Mouse (Mus musculus): ENCODE measurements around the gene Ranbp1. TPM values are rescaled to one million over a fixed set of nuclear protein-coding genes. Genes with fewer than 3 reads are reported as not detected.
"Not testable (repeated sequence)": the region's sequence is repeated elsewhere in the genome, so short reads cannot be mapped to it uniquely, and the experiment has no call there.

Ranbp1 gene
- 110 and 127 TPM in 2 replicates for total RNA-seq (2014; rRNA removed)
- 426 and 453 TPM in 2 replicates for polyA plus RNA-seq (2015; fragmentation: Nextera tagmentation; extraction: Ambion mirVana)

DNA sequence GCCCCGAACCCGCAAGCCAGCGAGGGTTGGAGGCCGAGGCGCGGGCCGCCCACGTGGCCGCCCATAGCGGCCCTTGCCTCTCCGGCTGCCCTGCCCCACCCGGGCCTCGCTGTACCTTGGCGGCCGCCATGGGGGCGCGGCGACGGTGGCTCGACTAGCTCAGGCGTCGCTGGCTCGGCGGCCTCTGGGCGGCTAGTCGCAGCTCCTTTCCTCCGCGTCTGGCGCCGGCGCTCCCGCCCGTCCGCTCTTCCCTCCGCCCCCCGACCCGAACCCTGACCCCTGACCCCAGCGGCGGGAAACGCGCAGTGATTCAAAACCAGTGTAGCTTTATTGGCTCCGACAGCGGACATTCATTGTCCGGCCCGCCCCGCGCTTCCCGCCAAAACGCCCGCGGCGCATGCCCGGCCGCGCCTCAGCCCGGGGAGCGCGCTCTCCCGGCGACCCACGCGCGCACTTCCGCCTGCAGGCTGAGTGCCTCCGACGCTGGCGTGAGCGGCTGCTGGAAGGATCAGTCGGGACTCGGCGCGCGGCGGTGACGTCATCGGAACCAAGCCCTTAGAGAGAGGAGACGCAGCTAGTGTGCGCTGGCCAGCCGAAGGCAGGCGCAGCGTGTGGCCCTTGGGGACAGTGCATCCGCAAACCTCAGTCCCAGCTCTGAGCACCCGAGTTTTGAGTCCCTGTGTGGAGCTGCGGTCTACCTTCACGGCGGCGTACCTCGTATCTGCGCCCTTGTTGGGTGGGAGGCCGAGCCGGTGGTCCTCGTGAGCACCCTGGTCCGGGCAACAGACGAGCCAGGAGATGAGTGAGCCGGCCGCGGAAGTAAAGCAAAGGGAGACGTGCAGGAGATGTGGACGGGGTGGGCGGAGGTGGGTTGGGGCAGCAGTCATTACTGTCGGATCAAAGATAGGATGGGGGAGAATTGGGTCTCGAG lies at the start of gene Ranbp1, which contains the start of gene Trmt2a:
Gene Ranbp1 (minus strand): TSS at position 300 of the 931 bp plus-strand sequence.
Gene Trmt2a (plus strand): TSS at position 247 of the 931 bp plus-strand sequence.
- Histone ChIP-seq H3K27ac (peak within 1 kb of the TSS; percentile 94), H3K27me3 (ENCODE audit: insufficient read depth, low read length) (no peaks in the 10 kb centered on the region), H3K4me3 (ENCODE audit: low read length) (peak within 1 kb of the TSS; percentile 89), H3K4me2 (ENCODE audit: low read depth, low read length) (peak within 1 kb of the TSS; percentile 68), H3K9me3 (ENCODE audit: low read length) (no peaks in the 10 kb centered on the region), H3K4me1 (ENCODE audit: insufficient read depth, low read length) (peaks cover 15% of the 10 kb centered on the region), H3K9ac (replicated peaks; ENCODE audit: low read length) (peak within 1 kb of the TSS; percentile 83), H3K36me3 (ENCODE audit: insufficient read depth, low read length) (peaks cover 54% of the 10 kb centered on the region)
- under 1% methylated on average over 99 of the region's 102 CpGs for WGBS
- DNase-seq (ENCODE audit: low spot score) (peak; percentile 99), ATAC-seq (peak; percentile 96)
- no peak; the same call in 1 of the 2 replicates for TF ChIP-seq CTCF (IDR thresholded peaks at IDR 0.05; ENCODE audit: low read depth)

DNA sequence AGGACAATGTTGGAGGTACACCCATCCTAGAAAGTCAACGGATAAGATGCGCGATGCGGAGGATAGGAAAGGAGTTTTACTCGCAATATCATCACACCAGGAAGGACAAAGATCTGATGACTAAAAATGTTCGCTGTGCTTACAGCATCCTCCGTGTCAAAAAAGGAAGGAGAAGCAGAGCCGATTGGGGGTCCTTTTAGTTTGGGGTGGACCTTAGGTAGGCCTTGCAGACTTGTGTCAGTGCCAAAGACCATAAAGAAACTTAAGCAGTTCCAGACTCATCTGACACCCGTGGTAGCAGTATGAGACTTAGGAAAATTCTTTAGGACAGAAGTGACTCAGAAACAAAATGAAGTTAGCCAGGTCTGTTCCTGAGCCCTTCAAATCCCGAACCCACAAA lies 41.1 kb upstream of the Ranbp1 start:
- not testable (repeated sequence) for ATAC-seq; H3K27me3 ChIP-seq (ENCODE audit: insufficient read depth, low read length); H3K9me3 ChIP-seq (ENCODE audit: low read length); DNase-seq (ENCODE audit: low spot score); H3K27ac ChIP-seq; H3K36me3 ChIP-seq (ENCODE audit: insufficient read depth, low read length)
- 9% methylated on average over 6 of the region's 10 CpGs for WGBS
- peak overlapping the region; percentile 43; the same call in 1 of the 2 replicates for H3K4me2 ChIP-seq (ENCODE audit: low read depth, low read length)
- H3K9ac ChIP-seq (replicated peaks; ENCODE audit: low read length) = 0 out of 2 replicates have a peak overlapping the region, but pooled peaks have one; percentile 97
- H3K4me1 ChIP-seq (ENCODE audit: insufficient read depth, low read length) = peaks cover 13% of the 10 kb centered on the region
- H3K4me3 ChIP-seq (ENCODE audit: low read length) = peak overlapping the region; percentile 94

DNA sequence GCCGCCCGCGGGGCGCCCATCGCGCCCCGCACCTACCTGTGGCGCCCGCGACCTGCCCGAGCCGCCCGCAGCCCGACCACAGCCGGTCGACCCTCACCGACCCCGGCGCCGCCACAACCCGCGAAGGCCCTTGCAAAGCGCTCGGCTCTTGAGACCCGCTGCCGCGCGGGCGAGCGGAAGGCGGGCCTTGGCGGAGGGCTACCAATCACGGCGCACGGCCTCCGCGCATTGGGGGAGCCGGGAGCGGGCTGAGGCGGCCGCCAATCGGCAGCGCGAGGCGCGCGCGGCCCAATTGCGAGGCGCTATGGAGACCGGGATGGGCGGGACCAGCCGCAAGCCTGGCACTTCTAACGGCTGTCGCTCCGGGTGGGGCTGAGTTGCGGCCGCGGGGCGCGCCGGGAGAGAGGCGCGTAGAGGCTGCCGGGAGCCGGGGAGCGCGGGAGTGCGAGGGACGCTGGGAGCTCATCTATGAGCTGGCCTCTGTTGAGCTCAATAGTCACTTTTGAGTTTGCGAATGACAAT lies 40.6 kb upstream of the Ranbp1 start, which contains the start of gene Dgcr8:
Gene Dgcr8 (minus strand): TSS at position 180 of the 522 bp plus-strand sequence.
- H3K9me3 ChIP-seq (ENCODE audit: low read length) = no peaks in the 10 kb centered on the region
- H3K4me3 ChIP-seq (ENCODE audit: low read length) = peak within 1 kb of the TSS; percentile 94
- H3K4me1 ChIP-seq (ENCODE audit: insufficient read depth, low read length) = peaks cover 13% of the 10 kb centered on the region
- no peaks in the 10 kb centered on the region for H3K27me3 ChIP-seq (ENCODE audit: insufficient read depth, low read length)
- peak within 1 kb of the TSS; percentile 89 for H3K27ac ChIP-seq
- ATAC-seq (peak; percentile 99), DNase-seq (ENCODE audit: low spot score) (peak; percentile 99)
- 4% methylated on average over 58 of the region's 71 CpGs for WGBS
- TF ChIP-seq CTCF (IDR thresholded peaks at IDR 0.05; ENCODE audit: low read depth) = no peak
- peak within 1 kb of the TSS; percentile 93 for H3K4me2 ChIP-seq (ENCODE audit: low read depth, low read length)
- peak within 1 kb of the TSS; percentile 97 for H3K9ac ChIP-seq (replicated peaks; ENCODE audit: low read length)
- peaks cover 4% of the 10 kb centered on the region; the same call in 1 of the 2 replicates for H3K36me3 ChIP-seq (ENCODE audit: insufficient read depth, low read length)

DNA sequence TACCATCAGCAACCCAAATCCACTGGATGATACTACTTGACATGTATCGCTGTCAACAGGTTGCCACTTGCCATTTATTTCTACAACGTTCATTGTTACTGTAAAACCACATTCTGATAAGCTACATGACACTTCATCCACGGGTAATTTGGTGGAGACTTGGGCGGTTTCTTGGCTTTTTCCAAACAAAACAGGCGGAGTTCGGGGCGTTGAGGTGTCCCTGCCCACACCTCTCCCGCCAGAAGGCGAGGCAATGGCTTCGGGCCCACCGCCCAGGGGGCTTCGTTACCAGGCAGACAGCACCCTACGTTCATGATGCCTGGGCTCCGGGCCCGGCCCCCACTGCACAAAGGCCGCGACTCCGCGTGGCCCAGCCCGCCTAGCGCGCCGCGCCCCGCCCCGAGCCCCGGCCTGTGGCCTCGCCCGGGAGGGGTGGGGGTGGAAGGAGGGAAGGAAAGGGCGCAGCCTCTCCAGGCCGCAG lies 40.1 kb upstream of the Ranbp1 start:
- Histone ChIP-seq H3K4me3 (ENCODE audit: low read length) (peak overlapping the region; percentile 94), H3K4me2 (ENCODE audit: low read depth, low read length) (peak overlapping the region; percentile 93), H3K4me1 (ENCODE audit: insufficient read depth, low read length) (peaks cover 13% of the 10 kb centered on the region), H3K9ac (replicated peaks; ENCODE audit: low read length) (peak overlapping the region; percentile 97), H3K9me3 (ENCODE audit: low read length) (no peaks in the 10 kb centered on the region), H3K27ac (peak overlapping the region; percentile 89), H3K27me3 (ENCODE audit: insufficient read depth, low read length) (no peaks in the 10 kb centered on the region), H3K36me3 (ENCODE audit: insufficient read depth, low read length) (peaks cover 9% of the 10 kb centered on the region; the same call in 1 of the 2 replicates)
- DNase-seq (ENCODE audit: low spot score) (peak; percentile 69), ATAC-seq (peak; percentile 78)
- no peak for TF ChIP-seq CTCF (IDR thresholded peaks at IDR 0.05; ENCODE audit: low read depth)
- WGBS = under 1% methylated on average over 27 of the region's 31 CpGs

DNA sequence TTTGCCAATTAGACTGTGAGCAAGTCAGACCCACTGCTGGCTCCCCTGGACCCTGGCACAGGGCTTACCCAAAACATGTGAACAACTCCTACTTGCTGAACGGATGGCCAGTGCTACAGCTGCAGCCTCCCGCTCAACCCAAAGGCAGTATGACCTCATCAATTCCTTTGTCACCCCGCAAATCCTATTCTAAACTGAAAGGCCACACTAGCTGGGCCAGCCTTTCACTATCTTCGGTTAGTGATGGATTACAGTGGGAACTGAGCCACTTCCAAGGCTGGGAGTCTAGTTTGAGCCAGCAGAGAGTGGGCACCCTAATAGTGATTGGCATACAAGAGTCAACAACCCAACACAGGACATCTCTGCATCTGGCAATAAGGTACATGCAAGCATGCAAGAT lies 39.6 kb upstream of the Ranbp1 start:
- no peaks in the 10 kb centered on the region for H3K27me3 ChIP-seq (ENCODE audit: insufficient read depth, low read length)
- peak; percentile 44 for DNase-seq (ENCODE audit: low spot score)
- H3K36me3 ChIP-seq (ENCODE audit: insufficient read depth, low read length) = peaks cover 13% of the 10 kb centered on the region; the same call in 1 of the 2 replicates
- no peak for ATAC-seq
- WGBS = 3% methylated on average over 4 of the region's 4 CpGs
- H3K9me3 ChIP-seq (ENCODE audit: low read length) = no peaks in the 10 kb centered on the region
- peaks cover 13% of the 10 kb centered on the region for H3K4me1 ChIP-seq (ENCODE audit: insufficient read depth, low read length)
- peak overlapping the region; percentile 97 for H3K9ac ChIP-seq (replicated peaks; ENCODE audit: low read length)
- H3K4me3 ChIP-seq (ENCODE audit: low read length) = peak overlapping the region; percentile 94
- TF ChIP-seq CTCF (IDR thresholded peaks at IDR 0.05; ENCODE audit: low read depth) = no peak
- H3K4me2 ChIP-seq (ENCODE audit: low read depth, low read length) = peak overlapping the region; percentile 93
- H3K27ac ChIP-seq = peak overlapping the region; percentile 89

DNA sequence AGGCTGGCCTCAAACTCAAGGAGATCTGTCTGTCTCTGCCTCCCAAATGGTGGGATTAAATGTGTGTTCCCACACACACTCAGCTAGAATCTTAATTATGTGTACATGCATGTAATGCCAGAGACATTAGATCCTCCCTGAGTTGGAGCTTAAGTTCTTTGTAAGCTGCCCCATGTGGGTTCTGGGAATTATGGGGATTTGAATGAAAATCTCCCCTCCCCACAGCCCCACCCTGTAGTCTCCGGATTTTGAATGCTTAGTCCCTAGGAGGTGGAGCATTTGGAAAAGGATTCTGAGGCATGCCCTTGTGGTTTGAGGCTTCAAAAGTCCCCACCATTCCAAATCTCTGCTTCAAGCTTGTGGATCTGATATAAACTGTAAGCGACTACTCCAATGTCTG lies 26.6 kb upstream of the Ranbp1 start:
- Histone ChIP-seq H3K27me3 (ENCODE audit: insufficient read depth, low read length) (no peaks in the 10 kb centered on the region), H3K9me3 (ENCODE audit: low read length) (no peaks in the 10 kb centered on the region), H3K27ac (no peak overlapping the region), H3K9ac (replicated peaks; ENCODE audit: low read length) (no peak overlapping the region), H3K4me1 (ENCODE audit: insufficient read depth, low read length) (no peaks in the 10 kb centered on the region), H3K36me3 (ENCODE audit: insufficient read depth, low read length) (peaks cover 64% of the 10 kb centered on the region), H3K4me2 (ENCODE audit: low read depth, low read length) (no peak overlapping the region), H3K4me3 (ENCODE audit: low read length) (no peak overlapping the region)
- DNase-seq (ENCODE audit: low spot score) = no peak
- ATAC-seq = no peak
- no peak for TF ChIP-seq CTCF (IDR thresholded peaks at IDR 0.05; ENCODE audit: low read depth)
- 78% methylated on average over 2 of the region's 2 CpGs for WGBS

Measured in hindbrain, postnatal 0 days (tissue).